Mouse (Mus musculus) midbrain, embryonic 10.5 days (tissue): ENCODE data around the gene Helz. TPM values are rescaled to one million over a fixed set of nuclear protein-coding genes. Genes with fewer than 3 reads are reported as not detected.

Experiments
- DNase-seq: peaks from one replicate; pipeline ENCODE4 v3.0.0-alpha.2; 2017; ENCODE audit warnings: low spot score
- H3K27ac ChIP-seq: fragments of 300-500 bp; sonication (generic); replicated peaks from 2 replicates; pipeline ENCODE4 v1.5.1; 2016; ENCODE audit warnings: mild to moderate bottlenecking
- H3K27me3 ChIP-seq: fragments of 300-500 bp; sonication (generic); 2 replicates; pipeline ENCODE4 v1.6.1; 2016; ENCODE audit warnings: low read depth, mild to moderate bottlenecking; ENCODE audit not compliant: poor library complexity, severe bottlenecking
- H3K36me3 ChIP-seq: fragments of 300-500 bp; sonication (generic); 2 replicates; pipeline ENCODE4 v1.6.1; 2016; ENCODE audit warnings: mild to moderate bottlenecking, moderate library complexity
- H3K4me1 ChIP-seq: fragments of 300-500 bp; sonication (generic); 2 replicates; pipeline ENCODE4 v1.6.1; 2016
- H3K4me3 ChIP-seq: fragments of 300-500 bp; sonication (generic); 2 replicates; pipeline ENCODE4 v1.5.1; 2016; ENCODE audit warnings: mild to moderate bottlenecking, moderate library complexity
- H3K9me3 ChIP-seq: fragments of 300-500 bp; sonication (generic); replicated peaks from 2 replicates; pipeline ENCODE4 v1.6.1; 2016; ENCODE audit warnings: mild to moderate bottlenecking
- whole genome bisulfite sequencing: fragments of 180-500 bp; shearing (Covaris S2); methylation state at CpG from one replicate; pipeline ENCODE4 v1.1.7; 2016; 5-methylcytosine and 5-hydroxymethylcytosine counted together
- polyA plus RNA-seq: library from polyadenylated mRNA; unstranded; fragments of >200 nt; fragmentation: Nextera tagmentation; extraction: Ambion mirVana; gene quantifications from 2 replicates; pipeline ENCODE4 v1.2.1, GENCODE M21; 2016

Helz gene
- polyA plus RNA-seq, 1 experiment from 2014 or later = 19.0 TPM

DNA sequence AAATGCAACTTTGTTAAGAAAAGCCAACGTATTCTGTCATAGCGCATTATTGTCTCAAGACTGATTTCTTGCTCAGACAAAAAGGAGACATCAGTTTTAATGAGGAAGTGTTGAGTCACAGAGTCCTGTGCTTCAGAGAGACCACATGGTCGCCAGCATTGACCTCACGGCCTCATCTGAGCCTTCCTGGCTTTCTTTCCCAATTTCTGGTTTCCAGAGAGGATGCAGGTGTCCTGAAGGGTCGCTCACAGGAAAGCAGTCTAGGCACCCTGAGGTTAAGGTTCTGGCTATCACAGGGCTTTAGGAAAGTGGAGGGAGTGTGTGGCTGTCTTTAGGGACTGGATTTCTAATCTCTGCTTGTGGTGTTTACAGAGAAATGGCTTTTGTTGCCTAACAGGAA lies 90.4 kb downstream of the Helz start:
- no peak for DNase-seq
- H3K9me3 ChIP-seq = no peaks in the 10 kb centered on the region
- 88% methylated on average over 5 of the region's 5 CpGs for WGBS
- H3K27me3 ChIP-seq = no peaks in the 10 kb centered on the region
- H3K36me3 ChIP-seq = peaks cover 81% of the 10 kb centered on the region
- H3K27ac ChIP-seq = no peak overlapping the region
- H3K4me1 ChIP-seq = no peaks in the 10 kb centered on the region
- H3K4me3 ChIP-seq = no peak overlapping the region

DNA sequence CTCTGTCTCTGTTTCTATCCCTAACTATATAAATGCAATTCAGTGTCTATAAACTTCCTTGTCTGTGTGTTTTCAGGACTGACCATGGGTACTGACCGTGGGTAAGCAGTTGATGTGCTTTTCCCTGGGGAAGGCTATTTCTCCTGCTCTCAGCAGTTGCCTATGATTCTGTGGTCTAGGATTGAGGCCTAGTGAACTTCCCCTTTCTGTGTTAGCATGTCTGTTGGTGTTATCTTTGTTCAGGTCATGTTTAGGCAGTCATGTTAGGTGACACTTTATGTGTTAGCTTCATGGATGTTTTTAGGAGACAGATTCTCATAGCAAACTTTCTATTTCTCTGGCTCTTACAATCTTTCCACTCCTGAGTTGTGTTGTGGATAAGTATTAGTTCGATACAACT lies 91.9 kb downstream of the Helz start:
- Histone ChIP-seq H3K4me3 (no peak overlapping the region), H3K36me3 (peaks cover 82% of the 10 kb centered on the region), H3K9me3 (no peaks in the 10 kb centered on the region), H3K27ac (no peak overlapping the region), H3K4me1 (no peaks in the 10 kb centered on the region), H3K27me3 (no peaks in the 10 kb centered on the region)
- DNase-seq = no peak
- WGBS = 93% methylated on average over 2 of the region's 2 CpGs

DNA sequence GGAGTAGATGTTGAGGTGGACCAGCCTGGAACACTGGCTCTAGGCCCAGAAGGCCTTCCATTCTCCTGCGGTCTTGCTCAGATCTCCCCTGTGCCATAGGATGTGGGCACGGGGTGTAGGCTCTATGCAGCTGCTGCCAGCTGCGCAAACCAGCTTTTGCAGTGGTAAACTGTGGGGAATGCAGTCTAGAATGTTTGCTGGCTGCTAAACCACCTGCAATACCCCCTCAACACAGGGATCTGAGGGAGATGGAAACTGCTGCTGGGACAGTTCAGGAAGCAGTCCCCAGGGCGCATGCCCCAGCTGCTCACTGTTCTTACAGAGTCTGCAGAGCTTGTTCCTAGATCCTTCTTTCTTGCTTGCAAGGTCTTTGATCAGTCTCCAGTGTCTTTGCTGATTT lies 96.7 kb downstream of the Helz start:
- 90% methylated on average over 4 of the region's 4 CpGs for WGBS
- Histone ChIP-seq H3K36me3 (peaks cover 82% of the 10 kb centered on the region), H3K9me3 (no peaks in the 10 kb centered on the region), H3K27ac (0 out of 2 replicates have a peak overlapping the region, but pooled peaks have one; percentile 3), H3K4me3 (no peak overlapping the region), H3K4me1 (no peaks in the 10 kb centered on the region), H3K27me3 (no peaks in the 10 kb centered on the region)
- no peak for DNase-seq

DNA sequence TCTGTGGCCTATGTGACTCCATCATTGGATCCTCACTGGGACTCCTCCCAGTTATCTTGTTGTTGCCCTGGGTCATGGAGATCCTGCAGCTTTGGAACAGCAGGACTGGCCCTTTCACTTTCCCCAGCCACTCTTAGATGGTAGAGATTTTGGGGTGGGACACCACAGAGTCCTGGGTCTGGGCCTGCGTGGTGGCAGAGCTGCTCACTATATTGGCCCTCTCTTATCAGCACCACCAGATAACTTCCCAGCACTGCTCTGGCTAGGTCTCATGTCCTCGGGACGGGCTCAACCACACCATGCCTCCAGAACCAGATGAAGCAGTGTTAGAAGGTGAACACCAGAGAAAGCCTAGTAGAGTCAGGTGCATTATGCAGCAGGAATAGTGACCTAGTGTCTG lies 99.6 kb downstream of the Helz start:
- Histone ChIP-seq H3K9me3 (no peaks in the 10 kb centered on the region), H3K4me3 (no peak overlapping the region), H3K36me3 (peaks cover 82% of the 10 kb centered on the region), H3K4me1 (no peaks in the 10 kb centered on the region), H3K27me3 (no peaks in the 10 kb centered on the region), H3K27ac (no peak overlapping the region)
- DNase-seq = no peak
- WGBS = 92% methylated on average over 3 of the region's 3 CpGs

DNA sequence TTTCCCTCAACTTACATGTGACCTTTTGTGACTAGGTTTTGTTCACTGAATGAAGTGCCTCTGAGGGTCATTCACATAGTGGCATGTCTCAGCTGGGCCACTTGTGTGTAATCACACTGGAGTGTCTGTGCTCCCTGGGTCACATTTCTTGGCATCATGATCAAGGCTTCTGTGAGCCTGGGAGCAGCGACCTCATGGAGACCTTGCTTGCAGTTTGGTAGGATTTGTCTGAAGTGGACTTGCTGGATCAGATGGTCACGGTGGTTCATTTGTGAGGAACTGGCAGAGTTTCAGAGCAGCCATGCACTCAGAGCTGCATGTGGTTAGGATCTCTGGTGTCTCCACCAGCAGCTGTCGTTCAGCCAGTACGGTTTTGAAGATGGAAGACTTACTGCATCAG lies 100.9 kb downstream of the Helz start:
- Histone ChIP-seq H3K36me3 (peaks cover 82% of the 10 kb centered on the region), H3K27ac (no peak overlapping the region), H3K27me3 (no peaks in the 10 kb centered on the region), H3K4me3 (no peak overlapping the region), H3K9me3 (no peaks in the 10 kb centered on the region), H3K4me1 (no peaks in the 10 kb centered on the region)
- no peak for DNase-seq
- 92% methylated on average over 4 of the region's 4 CpGs for WGBS

DNA sequence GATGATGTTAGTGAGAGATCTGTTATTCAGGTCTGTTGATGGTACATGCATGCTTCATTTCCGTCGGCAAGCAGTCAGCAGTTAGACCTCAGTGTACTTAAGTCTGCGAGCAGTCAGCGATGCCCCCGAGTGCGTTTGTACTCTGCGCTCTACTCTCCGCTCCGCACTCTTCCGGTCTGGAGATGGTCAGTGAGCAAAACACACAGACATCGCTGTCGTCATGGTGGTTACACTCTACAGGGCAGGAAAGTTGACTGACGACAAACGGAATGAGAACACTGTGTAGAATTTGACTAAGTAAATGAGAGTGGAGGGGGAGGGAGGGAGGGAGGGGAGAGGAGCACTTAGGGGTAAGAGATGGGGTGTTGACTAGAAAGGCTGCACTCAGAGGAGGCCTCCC lies 101.7 kb downstream of the Helz start:
- Histone ChIP-seq H3K36me3 (peaks cover 76% of the 10 kb centered on the region), H3K9me3 (no peaks in the 10 kb centered on the region), H3K4me1 (no peaks in the 10 kb centered on the region), H3K27ac (no peak overlapping the region), H3K4me3 (no peak overlapping the region), H3K27me3 (no peaks in the 10 kb centered on the region)
- no peak for DNase-seq
- 95% methylated on average over 14 of the region's 14 CpGs for WGBS

DNA sequence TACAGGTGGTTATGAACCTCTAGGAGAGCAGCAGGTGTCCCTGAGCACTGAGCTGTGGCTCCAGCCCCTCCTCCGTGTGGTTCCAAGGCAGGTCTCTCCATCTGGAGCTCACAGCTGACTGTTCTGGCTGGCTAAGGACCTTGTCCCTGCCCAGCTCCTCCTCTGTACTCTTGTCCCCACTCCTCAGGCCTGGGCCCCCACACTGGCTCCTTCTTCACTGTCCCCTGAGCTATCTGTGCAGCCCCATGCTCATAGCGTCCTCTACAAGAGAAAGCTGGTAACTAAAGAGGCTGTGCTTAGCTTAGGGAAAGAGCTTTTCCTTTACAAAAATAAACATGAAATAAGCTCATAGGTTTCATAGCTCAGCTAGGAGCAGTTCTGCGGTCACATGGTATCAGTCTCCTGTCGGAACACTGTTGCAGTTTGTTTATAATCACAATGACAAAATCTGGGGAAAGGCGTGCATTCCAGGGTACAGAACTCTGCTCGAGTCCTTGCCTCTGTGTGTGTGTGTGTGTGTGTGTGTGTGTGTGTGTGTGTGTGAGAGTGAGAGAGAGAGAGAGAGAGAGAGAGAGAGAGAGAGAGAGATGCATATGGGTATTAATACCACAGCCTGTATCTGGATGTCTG lies 102.8 kb downstream of the Helz start:
- peaks cover 74% of the 10 kb centered on the region for H3K36me3 ChIP-seq
- H3K4me1 ChIP-seq = no peaks in the 10 kb centered on the region
- H3K27me3 ChIP-seq = no peaks in the 10 kb centered on the region
- no peak overlapping the region for H3K4me3 ChIP-seq
- no peak overlapping the region for H3K27ac ChIP-seq
- 87% methylated on average over 6 of the region's 6 CpGs for WGBS
- no peaks in the 10 kb centered on the region for H3K9me3 ChIP-seq
- no peak for DNase-seq

DNA sequence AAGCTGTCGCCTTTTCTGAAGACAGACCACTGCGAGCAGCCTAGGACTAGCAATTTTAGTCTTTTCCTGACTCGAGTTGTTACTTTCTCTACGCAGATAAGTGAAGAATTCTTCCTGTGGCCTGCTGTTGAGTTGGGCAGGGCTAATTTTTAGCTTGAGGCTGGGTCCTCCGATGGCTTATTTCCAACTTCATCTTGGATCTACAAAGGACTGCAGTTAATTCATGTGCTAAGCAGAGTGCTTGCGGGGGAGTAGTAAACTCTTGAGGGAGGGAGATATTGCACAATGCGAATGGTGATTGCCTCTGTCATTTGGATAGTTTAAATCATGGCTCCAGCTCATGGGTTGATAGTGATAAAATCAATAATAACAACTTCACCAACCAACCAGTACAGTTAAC lies 103.7 kb downstream of the Helz start:
- no peak for DNase-seq
- H3K9me3 ChIP-seq = no peaks in the 10 kb centered on the region
- peaks cover 72% of the 10 kb centered on the region for H3K36me3 ChIP-seq
- H3K4me1 ChIP-seq = no peaks in the 10 kb centered on the region
- 90% methylated on average over 7 of the region's 7 CpGs for WGBS
- H3K4me3 ChIP-seq = no peak overlapping the region
- H3K27me3 ChIP-seq = no peaks in the 10 kb centered on the region
- H3K27ac ChIP-seq = no peak overlapping the region

DNA sequence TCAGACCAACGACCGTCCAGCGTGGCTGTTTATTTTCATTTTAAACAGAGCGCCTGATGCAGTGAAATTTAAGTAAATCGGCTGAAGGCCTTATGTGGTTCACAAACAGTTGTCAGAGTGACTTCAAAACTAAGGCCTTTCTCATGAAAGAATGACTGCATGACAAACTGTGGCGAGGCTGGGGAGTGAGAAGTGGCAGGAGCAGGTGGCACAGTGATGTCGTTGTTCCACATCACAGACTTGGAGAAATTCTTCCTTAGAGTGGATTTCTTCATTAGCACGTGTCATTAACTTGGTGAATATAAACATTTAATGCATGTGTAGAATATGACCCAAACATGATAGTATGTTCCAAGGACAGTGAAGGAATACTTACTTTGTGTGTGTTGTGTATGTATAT lies 104.4 kb downstream of the Helz start:
- H3K9me3 ChIP-seq = no peaks in the 10 kb centered on the region
- H3K4me1 ChIP-seq = no peaks in the 10 kb centered on the region
- no peak overlapping the region for H3K4me3 ChIP-seq
- no peak overlapping the region for H3K27ac ChIP-seq
- H3K27me3 ChIP-seq = no peaks in the 10 kb centered on the region
- WGBS = 86% methylated on average over 8 of the region's 8 CpGs
- DNase-seq = no peak
- H3K36me3 ChIP-seq = peaks cover 72% of the 10 kb centered on the region

DNA sequence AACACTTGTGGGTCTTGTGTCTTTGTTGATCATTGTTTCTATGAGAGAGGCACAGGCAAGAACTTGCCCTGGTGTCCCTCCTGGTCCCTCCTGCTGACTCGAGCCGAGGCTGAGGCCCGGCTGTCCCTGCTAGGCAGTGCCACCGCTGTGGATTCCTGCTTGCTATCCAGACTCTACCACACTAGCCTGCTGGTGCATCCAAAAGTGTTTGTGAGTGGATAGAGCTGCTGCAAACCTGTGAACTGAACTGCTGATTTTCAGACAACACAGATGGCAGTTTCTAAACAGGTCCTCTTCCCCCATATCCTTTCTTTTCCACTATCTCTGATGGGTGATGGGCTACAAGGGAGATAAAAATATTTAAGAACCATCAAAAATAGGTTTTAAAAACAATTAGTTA lies 107.8 kb downstream of the Helz start:
- Histone ChIP-seq H3K4me3 (no peak overlapping the region), H3K4me1 (no peaks in the 10 kb centered on the region), H3K9me3 (no peaks in the 10 kb centered on the region), H3K36me3 (peaks cover 68% of the 10 kb centered on the region), H3K27ac (no peak overlapping the region), H3K27me3 (no peaks in the 10 kb centered on the region)
- DNase-seq = no peak
- 90% methylated on average over 4 of the region's 4 CpGs for WGBS

DNA sequence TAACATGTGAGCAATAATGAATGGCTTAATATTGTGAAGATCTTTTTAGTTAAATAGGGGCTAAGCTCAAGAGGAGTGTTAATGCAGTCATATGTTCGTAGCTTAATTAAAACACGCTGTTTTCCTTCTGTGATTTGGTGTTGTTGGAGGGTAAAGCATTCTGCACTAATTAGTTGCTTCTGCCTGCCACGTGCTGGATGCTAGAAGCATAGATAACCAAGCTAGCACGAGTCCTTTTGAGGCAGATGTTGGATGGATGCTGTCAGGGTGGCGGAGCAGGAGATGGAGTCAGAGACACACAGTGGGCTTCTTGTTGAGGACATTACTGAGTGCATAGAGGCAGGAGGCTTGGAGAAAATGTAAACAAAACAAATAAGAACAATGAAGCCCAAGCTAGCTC lies 109.4 kb downstream of the Helz start:
- Histone ChIP-seq H3K4me3 (no peak overlapping the region), H3K4me1 (no peaks in the 10 kb centered on the region), H3K27ac (no peak overlapping the region), H3K36me3 (peaks cover 77% of the 10 kb centered on the region), H3K9me3 (no peaks in the 10 kb centered on the region), H3K27me3 (no peaks in the 10 kb centered on the region)
- WGBS = 88% methylated on average over 5 of the region's 5 CpGs
- no peak for DNase-seq

DNA sequence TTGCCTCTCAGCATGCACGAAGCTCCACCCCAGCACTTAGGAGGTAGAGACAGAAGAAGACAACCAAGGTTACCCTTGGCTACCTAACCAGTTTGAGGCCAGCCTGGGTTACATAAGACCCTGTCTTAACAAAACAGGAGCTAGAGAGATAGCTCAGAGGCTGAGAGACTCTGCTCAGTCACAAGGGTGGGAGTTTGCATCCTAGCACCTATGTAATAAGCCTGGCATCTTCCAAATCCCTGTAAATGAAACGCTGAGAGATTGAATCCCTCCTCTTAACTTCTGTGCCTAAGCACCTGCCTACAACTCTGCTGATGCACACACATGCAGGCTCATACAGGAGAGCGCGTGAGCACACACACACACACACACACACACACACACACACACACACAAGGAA lies 112.7 kb downstream of the Helz start:
- no peak for DNase-seq
- H3K4me1 ChIP-seq = no peaks in the 10 kb centered on the region
- H3K36me3 ChIP-seq = peaks cover 95% of the 10 kb centered on the region
- H3K9me3 ChIP-seq = no peaks in the 10 kb centered on the region
- no peaks in the 10 kb centered on the region for H3K27me3 ChIP-seq
- no peak overlapping the region for H3K27ac ChIP-seq
- WGBS = 90% methylated on average over 4 of the region's 4 CpGs
- no peak overlapping the region for H3K4me3 ChIP-seq

DNA sequence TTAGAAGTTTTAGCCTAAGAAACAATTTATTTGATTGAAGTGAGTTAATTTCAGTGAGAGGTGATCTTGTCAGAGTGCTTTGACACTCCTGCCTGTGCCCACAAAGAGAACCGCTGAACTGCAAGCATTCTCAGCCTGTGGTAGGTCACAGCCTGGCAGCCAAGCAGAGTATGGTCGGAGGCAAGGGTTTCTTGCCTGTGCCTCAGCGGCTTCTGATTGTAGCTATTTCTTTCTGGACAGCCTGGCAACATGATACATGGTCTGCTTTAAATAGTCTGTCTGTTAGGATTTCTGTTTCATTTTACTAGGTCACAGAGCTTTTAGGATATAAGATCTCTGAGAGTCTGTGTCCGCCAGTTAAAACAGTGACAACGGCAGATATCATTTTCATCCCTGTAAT lies 114.9 kb downstream of the Helz start:
- H3K36me3 ChIP-seq = peaks cover 95% of the 10 kb centered on the region
- H3K27ac ChIP-seq = no peak overlapping the region
- no peaks in the 10 kb centered on the region for H3K9me3 ChIP-seq
- H3K4me1 ChIP-seq = no peaks in the 10 kb centered on the region
- no peak overlapping the region for H3K4me3 ChIP-seq
- DNase-seq = no peak
- no peaks in the 10 kb centered on the region for H3K27me3 ChIP-seq
- WGBS = 90% methylated on average over 5 of the region's 5 CpGs

DNA sequence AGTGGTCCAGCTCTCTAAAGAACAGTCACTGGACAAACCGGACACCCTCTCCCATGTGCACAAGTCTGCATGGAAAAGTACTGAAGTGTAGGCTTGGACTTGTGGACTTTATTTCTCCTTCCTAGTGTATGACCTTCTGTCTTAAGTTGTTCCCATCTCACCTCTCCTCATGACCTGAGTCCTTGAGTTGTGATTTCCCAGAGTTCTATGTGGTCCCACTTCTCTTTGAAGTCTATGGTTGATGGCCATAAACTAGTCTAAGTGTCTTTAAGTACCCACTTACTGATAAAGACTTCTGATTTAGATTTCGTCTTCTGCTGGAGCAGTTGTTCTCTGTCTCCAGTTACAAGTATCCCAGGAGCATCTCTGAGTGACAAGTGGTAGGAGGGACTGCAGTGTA lies 119.8 kb downstream of the Helz start:
- peaks cover 99% of the 10 kb centered on the region for H3K36me3 ChIP-seq
- H3K27ac ChIP-seq = no peak overlapping the region
- H3K4me1 ChIP-seq = no peaks in the 10 kb centered on the region
- 87% methylated on average over 2 of the region's 2 CpGs for WGBS
- H3K4me3 ChIP-seq = no peak overlapping the region
- no peaks in the 10 kb centered on the region for H3K9me3 ChIP-seq
- H3K27me3 ChIP-seq = no peaks in the 10 kb centered on the region
- DNase-seq = no peak
